Mouse (Mus musculus): Measurements from ENCODE around the gene Tomm6. TPM values are rescaled to one million over a fixed set of nuclear protein-coding genes. Genes with fewer than 3 reads are reported as not detected.

Tomm6 gene
- polyA plus RNA-seq, 1 experiment from 2014 or later, result 295 TPM

- Histone ChIP-seq H3K27me3 (ENCODE audit: control insufficient read depth, insufficient read depth, low read length) (no peaks in the 10 kb centered on the region), H3K27ac (ENCODE audit: low read length) (no peak overlapping the region), H3K9ac (ENCODE audit: low read length) (no peak overlapping the region), H3K9me3 (replicated peaks; ENCODE audit: control insufficient read depth, low read length) (no peaks in the 10 kb centered on the region), H3K4me1 (ENCODE audit: control insufficient read depth, insufficient read depth, low read length) (no peaks in the 10 kb centered on the region), H3K36me3 (ENCODE audit: control insufficient read depth, insufficient read depth) (no peaks in the 10 kb centered on the region), H3K4me3 (ENCODE audit: low read length) (no peak overlapping the region), H3K4me2 (ENCODE audit: low read depth, low read length) (no peak overlapping the region)
- no peak for ATAC-seq (replicated peaks; ENCODE audit: extremely low read depth, insufficient read depth, low FRiP score)
- 86% methylated on average over 1 of the region's 1 CpGs for WGBS
Measured at GRCm38 (mm10) chr17:47646683-47647082, 41.5 kb downstream of the Tomm6 start.

GRCm38 (mm10) chr17:47642992-47643391 is 45.2 kb downstream of the Tomm6 start:
- WGBS, result 82% methylated on average over 2 of the region's 2 CpGs
- ATAC-seq (replicated peaks; ENCODE audit: extremely low read depth, insufficient read depth, low FRiP score), result no peak

More at GRCm38 (mm10) chr17:47642992-47643391, 45.2 kb downstream of the Tomm6 start:
- Histone ChIP-seq H3K4me1 (ENCODE audit: control insufficient read depth, insufficient read depth, low read length) (no peaks in the 10 kb centered on the region), H3K27me3 (ENCODE audit: control insufficient read depth, insufficient read depth, low read length) (no peaks in the 10 kb centered on the region), H3K4me3 (ENCODE audit: low read length) (no peak overlapping the region), H3K4me2 (ENCODE audit: low read depth, low read length) (no peak overlapping the region), H3K9ac (ENCODE audit: low read length) (no peak overlapping the region), H3K9me3 (replicated peaks; ENCODE audit: control insufficient read depth, low read length) (no peaks in the 10 kb centered on the region), H3K27ac (ENCODE audit: low read length) (no peak overlapping the region), H3K36me3 (ENCODE audit: control insufficient read depth, insufficient read depth) (no peaks in the 10 kb centered on the region)

Other genes starting within 250 kb of the Tomm6 start
- gene Taf8, start 186.1 kb downstream of the Tomm6 start, polyA plus RNA-seq (2015; fragmentation: Nextera tagmentation; extraction: Ambion mirVana), result 20.3 and 20.8 TPM in 2 replicates
- gene Ccnd3, start 183.3 kb downstream of the Tomm6 start, polyA plus RNA-seq (2015; fragmentation: Nextera tagmentation; extraction: Ambion mirVana), result 412 and 420 TPM in 2 replicates
- 22.9 and 23.3 TPM in 2 replicates for gene Bysl, start 76.9 kb downstream of the Tomm6 start, polyA plus RNA-seq (2015; fragmentation: Nextera tagmentation; extraction: Ambion mirVana)
- 30.5 and 34.9 TPM in 2 replicates for gene Med20, start 76.8 kb downstream of the Tomm6 start, polyA plus RNA-seq (2015; fragmentation: Nextera tagmentation; extraction: Ambion mirVana)
- gene Gm20517, start 76.8 kb downstream of the Tomm6 start, polyA plus RNA-seq (2015; fragmentation: Nextera tagmentation; extraction: Ambion mirVana), result 0.82 and 1.0 TPM in 2 replicates
- gene Usp49, start 57.7 kb downstream of the Tomm6 start, polyA plus RNA-seq (2015; fragmentation: Nextera tagmentation; extraction: Ambion mirVana), result 2.1 and 3.1 TPM in 2 replicates
- 3.9 and 5.1 TPM in 2 replicates for gene Frs3, start 644 bp upstream of the Tomm6 start, polyA plus RNA-seq (2015; fragmentation: Nextera tagmentation; extraction: Ambion mirVana)
- 0.24 and 0.39 TPM in 2 replicates for gene Gm21981, start 6.1 kb upstream of the Tomm6 start, polyA plus RNA-seq (2015; fragmentation: Nextera tagmentation; extraction: Ambion mirVana)
- 0.72 and 0.84 TPM in 2 replicates for gene Prickle4, start 6.3 kb upstream of the Tomm6 start, polyA plus RNA-seq (2015; fragmentation: Nextera tagmentation; extraction: Ambion mirVana)
- gene Pgc, start 38.5 kb upstream of the Tomm6 start, polyA plus RNA-seq (2015; fragmentation: Nextera tagmentation; extraction: Ambion mirVana), result 0.56 and 1.7 TPM in 2 replicates
- gene Tfeb, start 48.6 kb upstream of the Tomm6 start, polyA plus RNA-seq (2015; fragmentation: Nextera tagmentation; extraction: Ambion mirVana), result 25.7 and 28.9 TPM in 2 replicates
- gene Mdfi, start 146.3 kb upstream of the Tomm6 start, polyA plus RNA-seq (2015; fragmentation: Nextera tagmentation; extraction: Ambion mirVana), result 9.7 and 10.7 TPM in 2 replicates
- gene Foxp4, start 236.3 kb upstream of the Tomm6 start, polyA plus RNA-seq (2015; fragmentation: Nextera tagmentation; extraction: Ambion mirVana), result 6.5 and 6.6 TPM in 2 replicates

Data from heart, embryonic 16.5 days (tissue).